Mouse (Mus musculus): ENCODE results near the gene Dctn5. TPM values are rescaled to one million over a fixed set of nuclear protein-coding genes. Genes with fewer than 3 reads are reported as not detected.

Gene Dctn5
- polyA plus RNA-seq, 1 experiment from 2014 or later = 157 TPM

DNA sequence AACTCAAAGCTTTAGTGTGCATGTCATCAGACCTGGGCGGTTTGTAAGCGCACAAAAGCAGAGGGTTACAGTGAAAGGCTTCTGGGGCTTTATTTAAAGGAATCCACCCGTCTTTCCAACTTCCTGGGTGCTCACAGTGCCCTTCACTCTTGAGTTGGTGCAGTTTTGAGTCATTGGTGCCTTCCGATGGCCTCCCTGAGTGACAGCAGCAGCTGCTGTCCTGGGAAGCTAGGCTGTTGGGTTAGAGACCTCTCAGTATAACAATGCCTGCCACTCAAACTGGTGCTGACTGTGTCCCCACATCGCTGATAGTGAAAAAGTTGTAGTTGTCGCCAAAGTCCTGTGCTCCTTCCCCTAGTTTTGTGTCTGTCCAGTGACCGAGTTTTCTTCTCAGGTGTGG, 34.4 kb downstream of the Dctn5 start:
- no peak overlapping the region for H3K4me2 ChIP-seq
- H3K9ac ChIP-seq (replicated peaks) = no peak overlapping the region
- H3K27ac ChIP-seq (replicated peaks) = no peak overlapping the region
- 93% methylated on average over 7 of the region's 7 CpGs for WGBS
- H3K27me3 ChIP-seq (replicated peaks) = no peaks in the 10 kb centered on the region
- no peak for ATAC-seq (ENCODE audit: low FRiP score)
- no peaks in the 10 kb centered on the region for H3K9me3 ChIP-seq (replicated peaks)
- peaks cover 12% of the 10 kb centered on the region; the same call in 1 of the 2 replicates for H3K36me3 ChIP-seq
- no peak overlapping the region for H3K4me3 ChIP-seq (replicated peaks)
- no peaks in the 10 kb centered on the region for H3K4me1 ChIP-seq

DNA sequence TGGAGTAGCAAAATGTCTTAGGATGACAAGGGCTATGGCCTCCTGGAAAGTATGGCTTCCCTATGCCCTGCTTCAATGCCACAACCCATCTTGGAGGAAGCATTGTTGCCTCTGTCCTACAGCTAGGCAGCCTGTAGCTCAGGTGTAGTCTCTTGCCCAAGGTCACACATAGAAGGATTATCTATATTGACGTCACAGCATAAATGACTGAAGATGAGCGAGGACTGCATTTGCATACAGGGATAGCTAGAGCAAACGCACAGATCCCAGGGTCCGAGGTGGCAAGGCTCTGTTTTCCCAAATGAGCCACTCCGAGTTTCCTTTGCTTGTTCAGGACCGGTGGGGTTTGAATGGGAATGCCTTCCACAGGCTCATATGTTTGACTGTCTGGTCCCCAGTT, 37.9 kb downstream of the Dctn5 start:
- no peak overlapping the region for H3K27ac ChIP-seq (replicated peaks)
- no peaks in the 10 kb centered on the region for H3K4me1 ChIP-seq
- H3K9me3 ChIP-seq (replicated peaks) = no peaks in the 10 kb centered on the region
- H3K27me3 ChIP-seq (replicated peaks) = no peaks in the 10 kb centered on the region
- ATAC-seq (ENCODE audit: low FRiP score) = no peak
- H3K9ac ChIP-seq (replicated peaks) = no peak overlapping the region
- WGBS = 85% methylated on average over 6 of the region's 6 CpGs
- H3K36me3 ChIP-seq = peaks cover 12% of the 10 kb centered on the region; the same call in 1 of the 2 replicates
- H3K4me2 ChIP-seq = no peak overlapping the region
- no peak overlapping the region for H3K4me3 ChIP-seq (replicated peaks)

DNA sequence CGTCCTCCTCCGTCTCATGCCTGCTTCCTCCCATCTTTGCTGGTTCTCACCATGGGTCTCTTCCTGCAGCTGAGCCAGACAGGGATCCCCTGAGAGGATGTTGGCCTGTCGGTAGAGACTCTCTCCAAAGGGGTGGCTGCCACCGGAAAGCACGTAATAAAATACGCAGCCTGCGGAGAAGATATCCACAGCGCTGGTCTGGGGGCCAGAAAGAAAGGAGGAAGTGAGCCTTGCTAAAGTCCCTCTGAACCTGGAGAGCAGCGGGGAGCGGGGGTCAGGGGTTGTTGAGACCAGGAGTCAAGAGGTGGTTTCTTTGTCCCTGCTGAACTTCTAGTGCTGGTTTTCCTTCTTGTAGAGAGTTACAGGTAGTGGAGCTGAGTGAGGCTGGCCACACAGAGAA, 38.8 kb downstream of the Dctn5 start:
- 59% methylated on average over 10 of the region's 10 CpGs for WGBS
- no peaks in the 10 kb centered on the region for H3K27me3 ChIP-seq (replicated peaks)
- no peak for ATAC-seq (ENCODE audit: low FRiP score)

DNA sequence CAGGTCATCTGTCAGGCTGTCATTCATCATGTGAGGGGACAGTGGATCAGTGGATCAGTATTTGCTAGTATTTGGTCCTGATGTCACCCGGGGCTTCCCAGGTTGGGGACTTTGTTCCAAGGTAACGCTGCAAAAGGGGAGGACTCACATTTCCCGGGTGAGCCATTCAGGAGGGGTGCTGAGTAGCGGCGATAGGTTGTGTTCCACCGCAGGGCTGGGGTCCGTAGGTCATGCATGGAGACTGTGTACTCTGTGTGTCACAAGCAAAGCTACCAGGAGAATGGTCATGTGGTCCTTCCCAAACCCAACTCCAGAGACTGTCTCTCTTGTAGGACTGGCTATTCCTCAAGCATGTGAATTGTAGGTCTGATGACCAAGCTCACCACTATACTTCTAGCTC, 47.9 kb downstream of the Dctn5 start:
- H3K4me2 ChIP-seq = no peak overlapping the region
- H3K27me3 ChIP-seq (replicated peaks) = no peaks in the 10 kb centered on the region
- H3K4me1 ChIP-seq = 0 out of 2 replicates have a peak, but pooled peaks cover 1% of the 10 kb centered on the region
- H3K36me3 ChIP-seq = no peaks in the 10 kb centered on the region
- H3K9ac ChIP-seq (replicated peaks) = no peak overlapping the region
- no peak for ATAC-seq (ENCODE audit: low FRiP score)
- no peaks in the 10 kb centered on the region for H3K9me3 ChIP-seq (replicated peaks)
- H3K27ac ChIP-seq (replicated peaks) = no peak overlapping the region
- no peak overlapping the region for H3K4me3 ChIP-seq (replicated peaks)
- 93% methylated on average over 7 of the region's 7 CpGs for WGBS

More for the DNA sequence above, 38.8 kb downstream of the Dctn5 start:
- H3K36me3 ChIP-seq = peaks cover 8% of the 10 kb centered on the region; the same call in 1 of the 2 replicates
- no peaks in the 10 kb centered on the region for H3K9me3 ChIP-seq (replicated peaks)
- no peak overlapping the region for H3K4me2 ChIP-seq
- no peak overlapping the region for H3K9ac ChIP-seq (replicated peaks)
- H3K4me1 ChIP-seq = no peaks in the 10 kb centered on the region
- no peak overlapping the region for H3K27ac ChIP-seq (replicated peaks)
- no peak overlapping the region for H3K4me3 ChIP-seq (replicated peaks)

DNA sequence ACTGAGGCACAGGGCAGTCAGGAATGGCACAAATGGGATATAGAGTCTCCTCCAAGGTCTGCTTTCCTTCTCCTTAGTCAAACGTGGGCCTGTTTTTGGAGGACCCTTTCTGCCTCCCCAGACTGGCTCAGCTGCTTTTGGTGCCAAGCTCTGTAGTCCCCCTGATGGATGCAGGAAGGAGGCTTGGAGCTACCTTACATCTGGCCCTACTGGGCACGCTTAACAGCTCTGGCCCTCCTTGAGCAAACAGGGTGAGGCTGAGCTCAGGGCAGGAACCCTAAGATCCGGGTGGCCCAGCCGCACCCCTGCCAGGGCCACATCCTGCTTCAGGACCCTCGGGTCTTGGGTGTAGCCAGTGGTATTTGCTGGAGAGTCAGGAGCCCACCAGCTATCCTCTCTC, 51.7 kb downstream of the Dctn5 start:
- Histone ChIP-seq H3K4me3 (replicated peaks) (no peak overlapping the region), H3K9me3 (replicated peaks) (no peaks in the 10 kb centered on the region), H3K4me1 (0 out of 2 replicates have a peak, but pooled peaks cover 4% of the 10 kb centered on the region), H3K27me3 (replicated peaks) (no peaks in the 10 kb centered on the region), H3K4me2 (no peak overlapping the region), H3K27ac (replicated peaks) (no peak overlapping the region), H3K9ac (replicated peaks) (no peak overlapping the region), H3K36me3 (no peaks in the 10 kb centered on the region)
- ATAC-seq (ENCODE audit: low FRiP score) = no peak
- WGBS = 75% methylated on average over 5 of the region's 5 CpGs

DNA sequence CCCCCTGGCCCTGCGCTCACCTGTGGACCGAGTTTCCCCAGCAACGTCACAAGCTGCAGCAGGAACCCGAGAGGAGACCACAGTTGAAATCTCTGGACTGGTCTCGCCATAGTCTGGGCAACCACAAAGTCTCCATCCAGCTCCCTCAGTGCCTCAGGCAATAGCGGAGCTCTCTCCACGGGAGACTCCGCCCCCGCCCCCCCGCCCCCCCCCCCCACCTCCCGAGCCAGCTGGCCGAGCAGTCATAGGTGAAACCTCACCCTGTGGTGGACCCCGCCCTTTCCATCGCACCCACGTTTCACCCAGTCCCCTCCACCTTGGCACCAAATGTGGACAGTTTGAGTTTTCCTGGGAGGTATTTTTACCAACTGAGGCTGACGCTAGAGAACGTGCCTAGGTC, 53.2 kb downstream of the Dctn5 start, which contains the start of gene Ern2:
Gene Ern2, minus strand, starts transcription at position 165 of the 400 bp plus-strand sequence.
- no peak within 1 kb of the TSS for H3K9ac ChIP-seq (replicated peaks)

DNA sequence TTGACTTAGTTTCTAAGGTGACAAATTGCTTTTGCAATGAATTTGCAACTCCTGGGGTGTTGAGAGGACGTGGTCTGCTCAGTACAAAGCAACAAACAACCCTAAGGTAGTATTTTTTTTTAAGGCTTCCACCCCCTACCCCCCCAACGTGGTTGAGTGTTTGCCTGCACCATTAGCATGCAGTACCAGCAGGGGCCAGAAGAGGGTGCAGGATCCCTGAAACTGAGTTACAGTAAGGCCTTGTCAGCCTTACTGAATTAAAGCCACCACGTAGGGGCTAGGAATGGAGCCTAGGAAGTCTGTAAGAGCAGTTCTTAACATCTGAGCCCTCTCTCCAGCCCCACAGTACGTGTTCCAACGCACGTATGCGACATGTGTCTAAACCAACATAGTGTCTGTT, 56.6 kb downstream of the Dctn5 start:
- H3K4me1 ChIP-seq = 0 out of 2 replicates have a peak, but pooled peaks cover 4% of the 10 kb centered on the region
- no peak overlapping the region for H3K27ac ChIP-seq (replicated peaks)
- H3K4me2 ChIP-seq = no peak overlapping the region
- H3K27me3 ChIP-seq (replicated peaks) = no peaks in the 10 kb centered on the region
- no peaks in the 10 kb centered on the region for H3K36me3 ChIP-seq
- WGBS = 32% methylated on average over 7 of the region's 7 CpGs
- ATAC-seq (ENCODE audit: low FRiP score) = no peak
- no peak overlapping the region for H3K9ac ChIP-seq (replicated peaks)
- no peak overlapping the region for H3K4me3 ChIP-seq (replicated peaks)
- H3K9me3 ChIP-seq (replicated peaks) = no peaks in the 10 kb centered on the region

More for the DNA sequence above, 53.2 kb downstream of the Dctn5 start, which contains the start of gene Ern2:
- no peak for ATAC-seq (ENCODE audit: low FRiP score)
- Histone ChIP-seq H3K4me2 (peak within 1 kb of the TSS; percentile 48), H3K36me3 (no peaks in the 10 kb centered on the region), H3K27me3 (replicated peaks) (no peaks in the 10 kb centered on the region), H3K27ac (replicated peaks) (no peak within 1 kb of the TSS), H3K9me3 (replicated peaks) (no peaks in the 10 kb centered on the region), H3K4me3 (replicated peaks) (peak within 1 kb of the TSS; percentile 17), H3K4me1 (0 out of 2 replicates have a peak, but pooled peaks cover 4% of the 10 kb centered on the region)
- 19% methylated on average over 17 of the region's 17 CpGs for WGBS

DNA sequence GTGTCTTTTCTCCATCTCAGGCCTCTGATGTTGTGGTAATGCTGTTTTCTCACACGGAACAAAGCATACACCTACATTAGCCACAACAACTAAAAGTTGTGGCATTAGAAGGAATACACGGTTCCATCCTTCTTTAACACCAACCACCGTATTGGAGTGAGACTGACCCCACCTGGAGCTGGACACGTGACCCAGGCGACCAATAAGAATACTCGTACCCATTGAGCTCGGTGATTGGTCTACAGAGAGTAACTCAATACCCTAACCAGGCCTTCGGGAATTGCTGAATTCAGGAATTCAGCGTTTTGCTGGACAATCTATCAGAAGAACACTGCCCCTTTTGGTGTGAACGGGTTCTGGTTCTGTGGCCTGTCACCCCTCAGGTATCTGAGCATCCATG, 58.3 kb downstream of the Dctn5 start:
- Histone ChIP-seq H3K4me2 (no peak overlapping the region), H3K27ac (replicated peaks) (no peak overlapping the region), H3K36me3 (no peaks in the 10 kb centered on the region), H3K9me3 (replicated peaks) (no peaks in the 10 kb centered on the region), H3K4me1 (no peaks in the 10 kb centered on the region), H3K4me3 (replicated peaks) (no peak overlapping the region), H3K9ac (replicated peaks) (no peak overlapping the region), H3K27me3 (replicated peaks) (no peaks in the 10 kb centered on the region)
- 67% methylated on average over 10 of the region's 10 CpGs for WGBS
- ATAC-seq (ENCODE audit: low FRiP score) = no peak

DNA sequence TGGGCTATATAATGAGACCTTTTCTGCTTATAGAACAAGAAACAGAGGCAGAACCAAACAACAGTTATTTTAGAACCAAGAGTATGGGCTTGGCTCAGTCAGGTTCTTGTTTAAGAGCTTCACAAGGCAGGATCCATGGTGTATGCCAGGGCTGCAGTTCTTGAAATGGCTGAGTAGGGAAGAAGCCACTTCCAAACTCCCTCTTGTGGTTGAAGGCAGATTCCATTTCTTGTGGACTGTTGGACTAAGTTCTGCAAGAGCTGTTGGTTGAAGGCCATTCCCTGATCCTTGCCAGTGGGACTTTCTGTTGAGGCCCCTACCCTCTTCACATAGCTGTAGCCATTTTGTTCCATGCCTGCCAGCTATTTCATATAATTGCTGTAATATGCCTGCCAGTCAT, 61.1 kb downstream of the Dctn5 start:
- Histone ChIP-seq H3K4me3 (replicated peaks) (no peak overlapping the region), H3K9me3 (replicated peaks) (no peaks in the 10 kb centered on the region), H3K4me1 (no peaks in the 10 kb centered on the region), H3K9ac (replicated peaks) (no peak overlapping the region), H3K27me3 (replicated peaks) (no peaks in the 10 kb centered on the region), H3K36me3 (no peaks in the 10 kb centered on the region), H3K4me2 (no peak overlapping the region), H3K27ac (replicated peaks) (no peak overlapping the region)
- no peak for ATAC-seq (ENCODE audit: low FRiP score)

DNA sequence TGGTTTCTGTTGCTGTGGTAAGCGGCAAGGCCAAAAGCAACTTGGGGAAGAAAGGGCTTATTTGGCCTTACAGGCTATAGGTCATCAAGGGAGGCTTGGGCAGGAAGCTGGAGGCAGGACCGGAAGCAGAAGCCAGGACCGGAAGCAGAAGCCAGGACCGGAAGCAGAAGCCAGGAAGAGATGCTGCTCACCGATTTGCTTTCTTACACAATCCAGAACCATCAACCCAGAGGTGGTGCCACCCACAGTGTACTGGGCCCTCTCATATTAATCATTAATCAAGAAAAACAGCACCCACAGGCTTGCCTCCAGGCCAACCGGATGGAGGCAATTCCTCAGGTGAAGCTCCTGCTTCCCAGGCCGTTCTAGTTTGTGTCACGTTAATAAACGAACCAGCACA, 63.9 kb downstream of the Dctn5 start:
- no peaks in the 10 kb centered on the region for H3K9me3 ChIP-seq (replicated peaks)
- no peak overlapping the region for H3K9ac ChIP-seq (replicated peaks)
- 89% methylated on average over 9 of the region's 9 CpGs for WGBS
- no peak overlapping the region for H3K4me3 ChIP-seq (replicated peaks)
- ATAC-seq (ENCODE audit: low FRiP score) = no peak
- H3K4me1 ChIP-seq = no peaks in the 10 kb centered on the region
- no peaks in the 10 kb centered on the region for H3K36me3 ChIP-seq
- no peak overlapping the region for H3K4me2 ChIP-seq
- no peaks in the 10 kb centered on the region for H3K27me3 ChIP-seq (replicated peaks)
- no peak overlapping the region for H3K27ac ChIP-seq (replicated peaks)

DNA sequence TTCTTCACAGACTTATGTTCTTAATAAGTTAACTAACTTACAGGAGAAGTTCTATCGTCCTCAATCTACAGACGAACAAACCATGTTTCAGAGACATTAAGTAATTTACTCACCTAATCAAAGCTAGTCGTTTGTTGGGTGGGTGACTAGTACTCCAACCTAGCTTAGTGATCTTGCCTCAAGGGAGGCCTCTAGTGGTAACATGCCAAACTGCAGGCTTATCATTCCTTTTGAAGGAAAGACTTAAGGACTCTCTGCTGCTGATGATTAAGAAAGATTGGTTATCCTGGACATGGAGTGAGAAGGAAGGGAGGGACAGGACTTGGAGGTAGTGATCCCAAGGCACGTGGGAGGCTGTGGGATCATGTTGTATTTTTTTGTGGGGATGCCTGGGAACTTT, 64.5 kb downstream of the Dctn5 start:
- 36% methylated on average over 4 of the region's 4 CpGs for WGBS
- H3K9me3 ChIP-seq (replicated peaks) = no peaks in the 10 kb centered on the region
- no peak for ATAC-seq (ENCODE audit: low FRiP score)
- H3K9ac ChIP-seq (replicated peaks) = no peak overlapping the region
- no peaks in the 10 kb centered on the region for H3K36me3 ChIP-seq
- no peak overlapping the region for H3K4me2 ChIP-seq
- H3K27ac ChIP-seq (replicated peaks) = no peak overlapping the region
- H3K27me3 ChIP-seq (replicated peaks) = no peaks in the 10 kb centered on the region
- H3K4me3 ChIP-seq (replicated peaks) = no peak overlapping the region
- no peaks in the 10 kb centered on the region for H3K4me1 ChIP-seq
